Mouse (Mus musculus): ENCODE results near the gene Zfp618.
A peak's percentile ranks its signal among the peaks of the same experiment; 100 is the strongest.

The Zfp618 gene

DNA sequence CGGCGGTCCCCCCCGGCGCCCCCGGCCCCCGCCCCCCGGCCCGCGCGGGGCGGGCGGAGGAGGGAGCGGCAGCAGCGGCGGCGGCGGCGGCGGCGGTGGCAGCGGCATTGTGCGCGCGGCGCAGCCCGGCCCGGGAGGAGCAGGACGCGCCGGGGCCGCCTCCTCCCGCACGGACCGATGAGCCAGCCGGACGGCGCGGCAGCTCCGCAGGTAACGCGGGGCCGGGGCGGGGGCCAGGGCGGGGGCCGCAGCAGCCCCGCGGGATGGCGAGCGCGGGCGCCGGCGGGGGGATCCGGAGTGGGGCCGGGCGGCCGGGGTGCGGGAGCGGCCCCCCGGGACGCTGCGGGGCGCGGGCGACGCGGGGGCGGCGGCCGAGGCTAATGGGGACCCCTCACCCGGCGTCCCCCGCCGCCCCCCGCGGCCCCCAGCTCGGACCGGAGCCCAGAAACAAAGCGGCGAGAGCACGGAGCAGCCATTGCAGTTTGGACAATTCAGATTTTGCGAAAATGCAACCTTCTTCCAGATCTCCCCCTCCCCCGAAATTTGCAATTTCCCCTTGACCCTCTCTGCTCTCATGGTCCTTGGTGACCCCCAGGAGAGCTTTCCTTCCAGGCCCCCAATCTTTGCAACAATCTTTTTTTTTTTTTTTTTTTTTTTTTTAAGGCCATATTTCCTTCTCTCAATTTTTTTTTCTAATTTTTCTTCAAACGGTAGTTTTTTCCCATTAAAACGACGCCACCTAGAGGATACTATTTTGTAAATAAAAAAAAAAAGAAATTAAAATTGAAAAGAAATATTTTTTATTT lies at the start of gene Zfp618:
TSS of gene Zfp618 (plus strand) at position 77 of the 806 bp plus-strand sequence.
- DNase-seq, result peak; percentile 44

DNA sequence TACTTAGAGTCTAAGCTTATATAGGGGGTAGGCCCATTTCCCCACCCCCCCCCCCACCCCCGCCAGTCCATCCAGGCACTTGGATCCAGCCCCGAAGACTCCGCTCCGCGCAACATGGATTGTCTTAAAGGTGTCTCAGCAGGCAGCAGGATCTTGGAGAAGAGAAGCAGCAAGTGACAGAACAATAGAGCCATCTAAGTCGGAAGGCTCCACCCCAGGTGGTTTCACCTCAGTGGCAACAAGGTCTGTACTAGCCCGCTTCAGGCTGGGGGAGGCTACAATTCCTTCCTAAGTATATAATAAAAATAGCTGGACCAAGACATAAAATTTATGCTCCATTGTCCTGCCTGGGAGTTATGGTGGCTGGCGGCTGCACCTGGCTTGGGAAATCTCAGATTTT lies 48.3 kb upstream of the Zfp618 start:
- no peak for DNase-seq

DNA sequence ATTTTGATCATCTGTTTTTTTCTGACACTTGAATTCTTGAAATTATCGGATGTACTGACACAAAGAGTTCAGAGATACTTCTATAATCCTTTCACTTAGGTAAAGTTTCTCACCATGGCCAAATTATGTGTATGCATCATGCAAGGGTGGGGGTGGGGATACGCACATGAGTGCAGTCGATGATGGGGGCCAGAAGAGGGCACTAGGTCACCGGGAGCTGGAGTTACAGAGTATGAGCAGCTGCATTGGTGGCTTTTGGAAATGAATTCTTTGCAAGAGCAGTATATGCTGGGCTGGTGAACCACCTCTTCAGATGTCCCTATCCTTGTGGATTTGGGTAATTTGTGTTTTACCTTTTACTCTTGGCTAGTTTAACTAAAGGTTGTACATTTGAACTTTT lies 31.6 kb upstream of the Zfp618 start:
- DNase-seq, result peak; percentile 27

DNA sequence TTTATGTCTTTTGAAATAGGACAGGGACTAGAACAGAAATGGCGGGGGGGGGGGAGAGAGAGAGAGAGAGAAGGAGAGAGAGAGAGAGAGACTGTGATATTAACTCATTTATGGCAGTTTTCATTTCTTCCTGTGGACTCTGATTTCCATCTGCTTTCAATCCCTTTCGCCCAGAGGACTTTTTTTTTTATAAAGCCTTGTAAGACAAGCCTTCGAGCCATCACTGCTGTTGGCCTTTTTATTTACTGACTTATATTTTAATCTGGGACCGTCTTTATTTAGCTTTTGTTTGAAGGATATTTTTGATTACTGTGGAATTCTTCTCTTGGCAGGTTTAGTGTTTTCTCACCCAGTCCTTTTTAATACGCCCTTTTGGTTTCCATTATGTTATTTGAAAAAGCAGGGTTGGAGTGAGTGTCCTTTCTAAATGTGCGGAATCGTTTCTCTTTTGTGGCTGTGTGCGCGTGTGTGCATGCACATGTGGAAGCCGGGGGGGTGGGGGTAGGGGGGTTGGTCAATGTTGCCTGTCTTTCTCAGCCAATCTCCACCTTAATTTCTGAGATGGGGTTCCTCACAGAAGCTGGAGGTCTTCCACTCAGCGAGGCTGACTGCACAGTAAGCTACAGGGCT lies 29.7 kb upstream of the Zfp618 start:
- DNase-seq, result no peak

DNA sequence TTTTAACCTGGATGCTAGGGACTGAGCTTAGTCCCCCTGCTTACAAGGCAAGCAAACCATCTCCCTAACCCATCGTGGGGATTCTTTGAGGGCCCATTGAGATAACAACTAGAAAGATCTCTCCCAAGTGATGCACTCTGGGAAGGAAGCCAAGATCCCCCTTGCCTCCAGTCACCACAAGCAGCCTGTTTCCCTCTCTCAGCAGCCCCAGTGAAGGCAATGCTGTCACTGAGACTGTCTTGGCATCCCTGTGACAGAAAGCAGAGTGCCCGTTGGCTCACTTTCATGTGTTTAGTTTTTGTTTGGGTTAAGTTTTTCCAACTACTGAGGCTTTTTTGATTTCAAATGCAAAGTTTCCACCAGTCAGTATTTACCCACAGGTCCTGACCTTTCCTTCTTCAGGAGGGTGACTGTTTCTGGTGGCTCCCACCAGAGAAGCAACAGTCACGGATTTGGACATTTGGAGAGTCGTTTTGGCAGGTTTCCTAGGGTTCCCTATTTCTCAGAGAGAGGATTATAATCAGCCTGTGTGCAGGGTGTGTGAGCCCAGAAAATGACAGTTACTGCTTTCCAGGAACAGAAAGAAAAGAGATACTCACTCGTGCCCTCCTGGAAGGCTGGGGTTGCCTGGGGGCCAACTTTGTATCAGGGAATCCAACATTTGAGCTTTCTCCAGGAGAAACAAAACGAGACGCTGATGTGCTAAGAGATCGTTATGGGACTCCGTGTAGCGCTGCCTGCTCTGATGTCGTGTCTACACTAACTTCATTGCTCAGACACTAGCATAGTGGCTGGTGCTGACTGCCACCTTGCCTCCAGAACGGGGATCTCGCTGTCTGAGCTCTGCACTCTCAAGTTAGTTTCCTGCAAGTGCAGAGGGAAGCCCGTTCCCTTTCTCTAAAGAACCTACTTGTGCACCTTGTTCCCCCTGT lies 23.1 kb upstream of the Zfp618 start:
- no peak for DNase-seq

DNA sequence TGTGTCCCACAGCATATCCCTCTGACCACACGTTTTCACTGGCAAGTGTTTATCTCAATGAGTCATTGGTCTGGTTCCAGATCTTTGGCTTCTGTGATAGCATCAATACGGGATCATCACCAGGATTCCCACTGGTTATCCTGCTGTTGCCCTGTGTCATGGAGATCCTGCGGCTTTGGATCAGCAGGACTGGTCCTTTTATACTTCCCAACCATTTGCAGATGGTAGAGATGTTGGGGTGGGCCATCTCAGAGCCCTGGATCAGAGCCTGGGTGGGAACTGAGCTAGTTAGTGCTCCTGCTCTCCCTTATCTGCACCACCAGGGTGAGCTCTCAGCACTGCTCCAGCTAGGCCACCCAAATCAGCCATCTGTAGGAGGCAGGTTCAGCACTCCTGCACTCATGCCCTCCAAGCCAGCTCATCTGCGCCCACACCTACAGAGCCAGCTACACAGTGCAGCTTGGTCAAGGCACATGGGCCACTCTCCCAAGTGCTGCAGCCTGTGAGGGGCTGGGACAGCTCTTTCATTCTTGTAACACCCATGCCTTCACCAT lies 21.0 kb upstream of the Zfp618 start:
- peak; percentile 25 for DNase-seq

DNA sequence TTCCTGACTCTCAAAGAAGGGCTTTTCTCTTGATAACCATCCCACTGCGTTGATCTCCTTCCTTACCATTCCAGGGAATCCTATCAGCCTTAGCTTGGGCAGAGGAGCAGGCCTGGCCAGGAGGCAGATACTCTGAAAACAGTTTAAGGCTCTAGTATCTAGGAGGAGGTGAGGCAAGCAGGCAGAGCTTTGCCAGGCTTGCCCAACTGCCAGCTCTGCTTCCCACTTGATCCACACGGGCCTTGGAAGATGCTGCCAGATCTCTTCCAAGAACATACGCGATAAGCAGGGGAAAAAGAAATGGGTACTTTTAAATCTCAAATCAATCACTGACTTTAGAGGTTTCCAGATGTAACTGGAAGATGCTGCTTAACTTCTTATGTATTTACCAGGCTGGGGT lies 1.6 kb upstream of the Zfp618 start:
- DNase-seq, result no peak

DNA sequence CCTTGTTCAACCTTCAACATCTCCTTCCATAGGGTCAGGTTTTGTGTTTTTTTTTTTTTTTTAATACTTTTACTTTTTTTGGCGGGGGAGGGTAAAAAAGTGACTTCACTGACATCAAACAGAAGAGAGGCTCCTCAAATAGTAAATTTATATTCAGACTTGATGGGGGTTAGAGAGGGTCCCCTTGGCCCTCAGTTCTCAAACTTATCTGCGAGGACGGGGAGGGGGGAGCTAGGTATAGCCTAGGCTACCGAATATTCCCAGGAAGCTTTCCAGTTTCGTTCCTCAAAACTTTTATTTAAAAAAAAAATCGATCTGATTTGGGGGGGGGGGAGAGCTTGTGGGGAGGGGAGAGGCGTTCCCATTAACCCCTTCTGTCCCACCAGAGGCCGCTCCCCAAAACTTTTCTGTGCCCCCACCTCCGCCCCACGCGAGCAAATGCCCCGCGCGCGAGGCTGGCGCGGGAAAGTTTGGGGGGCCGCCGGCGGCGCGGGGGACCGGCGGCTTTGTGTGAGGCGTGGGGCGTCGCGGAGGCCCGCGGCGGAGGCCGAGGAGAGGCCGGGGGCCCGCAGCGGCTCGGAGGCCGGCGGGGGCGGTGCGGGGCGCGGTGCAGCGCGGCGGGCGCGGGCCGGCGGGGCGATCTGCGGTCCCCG lies 403 bp upstream of the Zfp618 start:
- no peak for DNase-seq

DNA sequence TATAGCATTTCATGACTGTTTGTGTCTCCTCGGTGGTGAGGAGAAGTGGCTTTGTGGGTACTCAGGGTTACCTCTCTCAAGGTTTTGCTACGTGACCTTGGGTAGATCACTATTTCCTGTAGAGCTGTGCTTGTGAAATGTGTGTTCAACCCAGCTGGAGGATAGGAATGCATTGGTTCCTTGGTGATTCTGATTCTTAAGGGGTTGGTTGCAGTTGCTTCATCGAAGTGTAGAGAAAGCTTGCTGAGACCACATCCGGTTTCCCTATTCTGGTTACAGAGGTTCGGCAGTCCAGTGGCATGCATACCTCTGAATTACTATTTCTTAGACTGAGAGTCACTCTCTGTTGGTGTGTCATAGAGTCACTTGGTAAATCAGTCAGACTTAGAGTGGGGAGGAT lies 4.2 kb downstream of the Zfp618 start:
- peak; percentile 5 for DNase-seq

DNA sequence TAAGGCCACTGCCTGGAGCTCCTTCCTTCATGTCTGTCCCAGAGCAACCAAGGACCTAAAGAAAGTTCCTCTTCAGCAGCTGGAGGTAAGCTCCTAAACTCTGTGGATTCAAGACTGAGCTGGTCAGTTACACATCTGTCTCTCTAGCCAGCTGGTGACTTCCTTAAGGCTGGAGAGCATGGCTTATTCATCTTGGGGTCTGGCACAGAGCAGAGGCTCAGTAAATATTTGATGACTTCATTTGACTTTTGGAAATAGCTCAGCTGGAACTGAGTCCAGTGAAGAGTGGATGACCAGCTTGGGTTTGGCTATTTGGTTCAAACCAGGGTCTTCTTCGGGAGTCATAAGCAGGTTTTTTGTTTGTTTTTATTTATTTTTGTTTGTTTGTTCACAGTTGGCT lies 6.6 kb downstream of the Zfp618 start:
- no peak for DNase-seq

DNA sequence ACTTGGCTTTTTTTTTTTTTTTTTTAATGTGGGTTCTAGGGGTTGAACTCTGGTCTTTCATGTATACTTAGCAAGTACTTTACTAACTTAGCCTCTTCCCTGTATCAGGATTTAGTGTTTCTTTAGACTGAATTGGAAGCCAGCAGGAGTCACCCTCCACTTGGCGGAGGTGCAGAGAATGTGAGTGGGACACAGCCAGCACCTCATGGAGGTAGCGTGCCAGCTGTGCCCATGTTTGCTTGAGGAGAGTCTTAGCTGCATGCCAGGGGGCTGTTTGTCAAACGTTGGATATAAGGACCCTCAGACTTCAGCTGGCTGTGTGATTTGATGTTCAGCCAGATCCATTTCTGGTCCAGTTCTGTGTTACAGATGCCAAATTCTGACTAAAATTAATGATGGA lies 7.7 kb downstream of the Zfp618 start:
- DNase-seq, result no peak

DNA sequence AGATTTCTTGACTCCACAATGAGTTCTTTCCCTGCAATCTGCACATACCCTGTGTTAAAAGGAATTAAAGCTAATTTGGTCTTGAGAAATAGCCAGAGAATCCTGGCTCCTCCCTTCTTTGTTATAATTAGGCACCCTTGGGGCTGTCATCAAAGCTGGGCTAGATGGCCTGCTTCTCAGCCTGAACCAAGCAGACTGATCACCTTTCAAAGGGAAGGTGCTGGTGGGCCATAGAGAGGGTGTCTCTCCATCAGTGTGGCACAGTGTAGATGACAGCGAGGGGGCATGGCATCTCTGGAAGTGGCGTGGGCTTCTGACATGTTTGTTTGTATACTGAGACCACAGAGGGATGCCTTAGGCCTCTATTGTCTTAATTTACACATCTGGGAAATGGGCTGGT lies 9.5 kb downstream of the Zfp618 start:
- no peak for DNase-seq

DNA sequence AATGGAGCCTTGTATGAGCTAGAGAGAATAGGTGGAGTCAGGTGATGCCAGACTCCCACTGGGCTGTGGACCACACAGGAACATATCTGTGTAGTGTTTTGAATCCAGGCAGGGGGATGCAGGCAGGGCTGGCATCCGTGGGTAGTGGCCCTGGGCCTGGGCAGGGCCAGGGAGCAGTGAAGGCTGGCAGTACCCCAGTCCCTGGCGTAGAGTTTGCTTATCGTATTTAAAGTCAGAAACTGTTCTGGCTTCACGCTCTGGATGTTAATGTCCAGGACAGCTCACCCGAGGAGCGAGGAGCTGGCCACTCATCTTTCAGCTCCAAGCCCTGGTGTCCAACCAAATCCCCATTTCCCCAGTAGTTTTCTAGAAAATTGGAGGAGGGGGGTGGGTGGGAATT lies 10.2 kb downstream of the Zfp618 start:
- no peak for DNase-seq

DNA sequence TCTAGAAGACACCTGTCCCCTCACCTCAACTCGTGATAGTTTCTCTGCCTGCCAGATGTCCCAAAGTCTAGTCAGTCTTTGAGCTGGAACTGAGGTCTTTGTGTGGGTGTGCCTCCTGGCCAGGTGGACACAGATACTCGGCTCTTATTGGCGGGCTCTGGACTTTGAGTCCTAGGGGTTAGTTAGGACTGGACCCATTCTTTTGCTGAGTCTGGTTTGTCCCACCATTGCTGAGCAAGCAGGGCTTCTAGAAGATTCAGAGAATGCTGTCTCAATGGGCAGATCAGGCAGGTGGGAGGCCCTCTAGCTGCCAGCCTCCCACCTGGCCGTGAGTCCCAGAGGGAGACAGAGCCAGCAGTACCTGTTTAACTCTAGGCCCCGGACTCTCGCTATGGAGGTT lies 12.1 kb downstream of the Zfp618 start:
- DNase-seq, result no peak

DNA sequence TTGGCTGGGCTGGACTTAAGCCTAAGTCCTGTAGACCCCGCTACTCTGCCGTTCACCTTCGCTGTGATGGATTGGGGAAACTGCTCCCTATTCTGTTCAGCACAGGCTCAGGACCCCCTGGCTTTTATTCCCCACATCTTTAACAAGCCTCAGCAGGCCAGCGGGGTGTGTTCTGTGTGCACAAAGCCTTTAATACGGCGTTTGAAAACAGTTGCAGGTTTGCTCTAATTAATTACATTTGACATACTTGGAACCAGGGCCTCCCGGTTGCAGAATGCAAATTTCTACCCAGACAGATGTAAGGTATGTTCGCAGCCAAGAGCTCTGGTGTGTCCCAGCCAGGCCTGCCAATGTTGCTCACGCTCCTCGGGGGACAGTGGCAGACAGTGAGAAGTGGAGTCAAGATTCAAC lies 13.1 kb downstream of the Zfp618 start:
- DNase-seq, result no peak

DNA sequence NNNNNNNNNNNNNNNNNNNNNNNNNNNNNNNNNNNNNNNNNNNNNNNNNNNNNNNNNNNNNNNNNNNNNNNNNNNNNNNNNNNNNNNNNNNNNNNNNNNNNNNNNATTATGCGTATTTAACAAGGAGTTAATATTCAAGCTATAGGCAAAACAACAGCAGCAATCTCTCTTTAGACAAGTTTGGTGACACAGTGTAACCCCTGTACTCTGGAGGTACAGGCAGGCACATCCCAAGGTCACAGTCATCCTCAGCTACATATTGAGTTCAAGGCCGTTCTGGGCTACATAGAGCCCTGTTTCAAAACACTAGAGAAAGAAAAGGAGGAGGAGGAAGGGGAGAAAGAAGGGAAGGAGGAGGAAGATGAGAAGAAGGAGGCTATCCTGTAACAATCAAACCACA lies 16.2 kb downstream of the Zfp618 start:
- DNase-seq, result no peak

DNA sequence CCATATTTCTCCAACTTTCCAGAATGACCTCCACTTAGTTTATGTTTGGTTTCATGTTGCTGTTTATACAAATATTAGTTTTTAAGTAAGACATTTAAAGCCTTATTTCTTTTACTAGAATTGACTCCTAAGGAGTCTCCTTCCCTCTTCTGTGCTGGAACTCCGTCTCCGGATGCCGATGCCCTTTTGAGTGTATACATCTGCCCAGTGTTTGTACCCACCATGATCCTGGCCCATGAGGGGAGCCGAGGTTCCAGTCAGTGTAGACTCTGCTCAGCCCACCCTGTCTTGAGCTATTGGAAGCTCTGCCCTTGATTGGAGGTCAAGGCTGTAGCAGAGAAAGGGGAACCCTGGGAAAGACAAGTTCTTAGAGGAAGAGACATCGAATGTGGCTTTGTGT lies 18.2 kb downstream of the Zfp618 start:
- DNase-seq, result no peak

DNA sequence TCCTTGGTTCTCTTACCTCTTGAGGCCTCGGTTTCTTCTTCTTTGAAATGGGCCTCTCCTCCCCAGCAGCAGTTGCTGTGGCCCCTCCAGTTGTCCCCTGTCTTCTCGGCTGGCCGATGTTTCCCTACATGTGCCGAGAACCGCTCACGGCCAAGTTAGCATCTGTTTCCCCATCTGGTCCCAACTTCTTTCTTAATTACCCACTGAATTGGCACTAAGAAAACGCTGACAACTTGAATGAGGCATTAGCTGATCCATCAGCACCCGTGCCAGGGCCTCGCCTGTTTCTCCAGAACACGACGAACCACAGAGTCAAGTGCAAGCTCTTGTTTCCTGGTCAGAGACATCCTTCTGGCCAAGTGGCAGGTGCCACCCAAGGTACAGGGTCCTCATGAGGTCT lies 26.0 kb downstream of the Zfp618 start:
- no peak for DNase-seq

DNA sequence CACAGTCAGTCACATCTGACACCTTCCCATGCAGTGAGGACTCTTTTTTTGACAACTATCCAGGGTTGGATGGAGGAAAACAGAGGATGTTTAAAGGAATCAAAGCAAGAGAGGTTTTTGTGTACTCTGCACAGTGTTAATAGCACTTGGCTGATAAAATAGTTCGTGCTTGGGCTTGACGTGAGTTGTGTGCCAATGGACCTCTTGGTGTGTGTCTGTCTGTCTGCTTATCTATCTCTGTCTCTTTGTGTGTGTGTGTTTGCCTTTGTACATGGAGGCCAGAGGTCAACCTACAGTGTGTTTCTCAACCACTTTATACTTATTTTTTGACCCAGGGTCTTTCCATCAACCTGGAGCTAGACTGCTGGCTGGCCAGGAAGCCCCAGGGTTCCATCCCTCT lies 27.8 kb downstream of the Zfp618 start:
- DNase-seq, result no peak

DNA sequence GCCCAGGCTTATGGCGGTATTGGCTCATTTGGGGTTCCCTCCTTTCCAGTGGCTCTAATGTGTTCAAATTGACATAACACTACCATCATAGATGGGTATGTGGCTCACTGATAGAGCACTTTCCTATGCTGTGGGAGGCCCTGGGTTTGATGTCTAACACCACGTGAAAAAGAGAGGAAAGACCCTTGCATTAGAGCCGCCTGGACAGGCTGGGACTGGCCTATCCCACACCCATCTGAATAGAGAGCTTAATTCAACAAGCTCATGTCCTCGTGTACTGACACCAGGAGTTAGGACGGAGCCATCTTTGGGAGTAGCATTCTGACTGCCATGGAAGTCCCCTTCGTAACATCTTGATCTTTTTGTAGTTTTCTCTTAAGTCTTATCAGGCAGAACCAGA lies 32.2 kb downstream of the Zfp618 start:
- DNase-seq, result no peak

DNA sequence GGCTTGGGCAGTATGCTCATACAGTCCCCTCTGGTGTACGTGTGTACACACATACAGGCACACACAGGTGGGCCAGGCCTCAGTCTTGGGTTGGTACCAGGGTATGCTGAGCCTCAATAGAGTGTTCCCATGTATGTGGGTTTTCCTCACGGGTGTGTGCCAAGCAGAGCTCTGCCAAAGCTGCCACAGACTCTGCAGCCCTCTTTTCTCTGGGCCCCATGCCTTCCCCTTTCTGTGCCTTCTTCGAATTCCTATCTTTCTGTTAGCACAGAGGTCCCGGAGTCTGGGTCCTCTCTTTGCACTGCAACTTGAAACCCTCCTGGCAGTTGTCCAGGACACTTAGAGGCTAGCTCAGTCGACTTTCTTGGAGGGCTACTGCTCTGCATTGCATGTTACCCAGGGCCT lies 33.1 kb downstream of the Zfp618 start:
- DNase-seq, result no peak

DNA sequence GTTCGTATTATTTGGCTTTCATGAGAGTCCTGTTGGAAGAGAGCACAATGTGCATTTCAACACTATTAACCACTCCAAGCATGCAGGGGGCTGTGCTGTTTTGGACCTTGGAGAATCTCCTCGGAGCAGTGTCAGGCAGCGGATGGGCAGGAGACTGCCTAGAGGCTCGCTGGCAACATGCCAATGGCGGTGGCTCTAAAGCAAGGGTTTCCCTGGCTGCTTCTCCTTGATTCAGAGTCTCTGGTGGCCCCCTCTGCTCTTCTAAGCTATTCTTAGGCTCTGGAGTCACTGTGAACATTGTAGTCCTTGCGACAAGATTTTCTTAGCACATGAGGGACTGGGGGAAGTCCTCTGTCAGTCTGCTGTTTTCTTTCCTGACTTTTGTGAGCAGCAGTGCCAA lies 33.5 kb downstream of the Zfp618 start:
- no peak for DNase-seq

DNA sequence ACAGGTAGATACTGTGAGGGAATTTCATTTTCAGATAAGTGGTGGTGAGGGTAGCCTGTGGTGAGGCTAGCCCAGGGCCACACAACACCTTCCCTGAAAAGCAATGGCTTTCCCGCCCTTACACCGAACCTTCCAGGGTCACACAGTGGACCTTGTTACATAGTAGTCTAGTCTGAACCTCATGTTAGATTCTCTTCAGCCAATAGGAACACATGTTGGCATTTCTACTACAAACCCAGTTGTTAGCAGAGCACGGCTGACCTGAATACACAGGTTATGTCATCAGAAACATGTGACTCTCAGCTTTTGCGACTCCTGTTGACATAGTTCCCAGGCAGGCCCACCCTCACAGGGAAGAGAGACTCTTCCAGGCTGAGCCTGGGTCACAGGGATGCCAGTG lies 33.9 kb downstream of the Zfp618 start:
- DNase-seq, result no peak

Measured in thymus, postnatal 14 days (tissue).